Comparison of ENCODE assay signal across 21 mouse cellular contexts in genomic region chr4:99353122-99353774, GRCm38 (mm10). TPM values are rescaled to one million over a fixed set of nuclear protein-coding genes. Genes with fewer than 3 reads are reported as not detected.
A peak's percentile ranks its signal among the peaks of the same experiment; 100 is the strongest.
DNase-seq lines count a peak whose midpoint lies in the region; ATAC-seq and TF ChIP-seq lines count a peak whose summit lies in the region.
"Had no signal": no experiment of that assay in that cellular context is flagged by ENCODE, and none has a peak within 500 bp of the region (broad histone marks: within the 10 kb centered on the region; RNA-seq: fewer than 3 reads in every experiment).

No protein-coding gene starts in this region.

- no peak overlapping the region for H3K4me2 ChIP-seq in forebrain, embryonic 12.5 days
- no peak overlapping the region for H3K4me2 ChIP-seq in forebrain, embryonic 11.5 days (ENCODE audit: low read depth, low read length, severe bottlenecking)
- H3K4me2 ChIP-seq in hindbrain, embryonic 13.5 days, result no peak overlapping the region
- no peak overlapping the region for H3K4me2 ChIP-seq in hindbrain, embryonic 12.5 days (replicated peaks)
- H3K4me2 ChIP-seq in midbrain, embryonic 14.5 days (ENCODE audit: low read length), result no peak overlapping the region
- H3K4me2 ChIP-seq in midbrain, embryonic 16.5 days (ENCODE audit: low read length), result no peak overlapping the region
- H3K4me2 ChIP-seq: hindbrain, embryonic 14.5 days had no signal

- WGBS in forebrain, embryonic 12.5 days, result 8% methylated on average over 8 of the region's 8 CpGs
- 6% methylated on average over 8 of the region's 8 CpGs for WGBS in forebrain, embryonic 11.5 days
- 34% methylated on average over 8 of the region's 8 CpGs for WGBS in hindbrain, embryonic 13.5 days
- WGBS in hindbrain, embryonic 12.5 days, result 45% methylated on average over 8 of the region's 8 CpGs
- 15% methylated on average over 8 of the region's 8 CpGs for WGBS in midbrain, embryonic 14.5 days
- WGBS in midbrain, embryonic 16.5 days, result 17% methylated on average over 8 of the region's 8 CpGs

- H3K9me3 ChIP-seq in forebrain, embryonic 12.5 days, result 0 out of 2 replicates have a peak, but pooled peaks cover 3% of the 10 kb centered on the region
- H3K9me3 ChIP-seq in forebrain, embryonic 11.5 days (ENCODE audit: control insufficient read depth, low read length), result peaks cover 4% of the 10 kb centered on the region; the same call in 1 of the 2 replicates
- 0 out of 2 replicates have a peak, but pooled peaks cover 4% of the 10 kb centered on the region for H3K9me3 ChIP-seq in hindbrain, embryonic 13.5 days
- H3K9me3 ChIP-seq in hindbrain, embryonic 12.5 days (replicated peaks), result no peaks in the 10 kb centered on the region
- H3K9me3 ChIP-seq in midbrain, embryonic 14.5 days (ENCODE audit: control insufficient read depth, low read length), result no peaks in the 10 kb centered on the region
- no peaks in the 10 kb centered on the region for H3K9me3 ChIP-seq in midbrain, embryonic 16.5 days (replicated peaks; ENCODE audit: control insufficient read depth, low read length, poor library complexity, severe bottlenecking)
- H3K9me3 ChIP-seq: heart, embryonic 13.5 days had no signal

- ATAC-seq in forebrain, embryonic 12.5 days (ENCODE audit: low FRiP score), result peak; percentile 60; the same call in 1 of the 2 replicates
- ATAC-seq in forebrain, embryonic 11.5 days (replicated peaks; ENCODE audit: low FRiP score), result no peak
- peak; percentile 61; the same call in 1 of the 2 replicates for ATAC-seq in hindbrain, embryonic 13.5 days (ENCODE audit: low FRiP score)
- no peak for ATAC-seq in hindbrain, embryonic 12.5 days (ENCODE audit: low FRiP score)
- ATAC-seq in midbrain, embryonic 14.5 days (ENCODE audit: low FRiP score, low TSS enrichment), result no peak
- ATAC-seq in midbrain, embryonic 16.5 days, result no peak
- ATAC-seq: intestine, embryonic 16.5 days had no signal

- DNase-seq in forebrain, embryonic 11.5 days (ENCODE audit: low spot score), result no peak
- DNase-seq in midbrain, embryonic 14.5 days, result peak; percentile 21
- DNase-seq in kidney, postnatal 4 days, result no peak
- no peak for DNase-seq in gastrocnemius, adult 2 months
- DNase-seq: adrenal gland, postnatal 10 days; cerebellum, adult 11-12 months; cerebellum, adult 9-10 months; cerebellum, postnatal 25 days; gastrocnemius, postnatal 14 days; heart, postnatal 36 days had no signal

- H3K4me1 ChIP-seq in forebrain, embryonic 12.5 days, result peaks cover 24% of the 10 kb centered on the region
- peaks cover 5% of the 10 kb centered on the region; the same call in 1 of the 2 replicates for H3K4me1 ChIP-seq in forebrain, embryonic 11.5 days (replicated peaks; ENCODE audit: control insufficient read depth, insufficient read depth, low read length)
- H3K4me1 ChIP-seq in hindbrain, embryonic 13.5 days (replicated peaks), result peaks cover 17% of the 10 kb centered on the region
- peaks cover 3% of the 10 kb centered on the region for H3K4me1 ChIP-seq in hindbrain, embryonic 12.5 days
- H3K4me1 ChIP-seq in midbrain, embryonic 14.5 days (ENCODE audit: control insufficient read depth, insufficient read depth, low read length), result peaks cover 19% of the 10 kb centered on the region; the same call in 1 of the 2 replicates
- H3K4me1 ChIP-seq in midbrain, embryonic 16.5 days (ENCODE audit: control insufficient read depth, insufficient read depth, low read length), result peaks cover 19% of the 10 kb centered on the region
- H3K4me1 ChIP-seq: heart, embryonic 13.5 days had no signal

- intact Hi-C loops in gastrocnemius, adult 2 months (cut with DNase I), result no loop called here

- H3K27ac ChIP-seq in forebrain, embryonic 12.5 days, result no peak overlapping the region
- no peak overlapping the region for H3K27ac ChIP-seq in forebrain, embryonic 11.5 days (ENCODE audit: low read depth, low read length)
- peak overlapping the region; percentile 14; the same call in 1 of the 2 replicates for H3K27ac ChIP-seq in hindbrain, embryonic 13.5 days
- H3K27ac ChIP-seq in hindbrain, embryonic 12.5 days, result no peak overlapping the region
- H3K27ac ChIP-seq in midbrain, embryonic 14.5 days (replicated peaks; ENCODE audit: low read depth, low read length), result no peak overlapping the region
- H3K27ac ChIP-seq in midbrain, embryonic 16.5 days (ENCODE audit: low read length), result no peak overlapping the region
- H3K27ac ChIP-seq in gastrocnemius, adult 2 months, result no peak overlapping the region
- H3K27ac ChIP-seq: embryonic facial prominence, embryonic 13.5 days; heart, embryonic 13.5 days; hindbrain, embryonic 14.5 days had no signal

- peaks cover 37% of the 10 kb centered on the region for H3K27me3 ChIP-seq in forebrain, embryonic 12.5 days
- H3K27me3 ChIP-seq in forebrain, embryonic 11.5 days (ENCODE audit: control insufficient read depth, insufficient read depth, low read length), result no peaks in the 10 kb centered on the region
- H3K27me3 ChIP-seq in hindbrain, embryonic 13.5 days, result peaks cover 4% of the 10 kb centered on the region; the same call in 1 of the 2 replicates
- no peaks in the 10 kb centered on the region for H3K27me3 ChIP-seq in hindbrain, embryonic 12.5 days
- 0 out of 2 replicates have a peak, but pooled peaks cover 4% of the 10 kb centered on the region for H3K27me3 ChIP-seq in midbrain, embryonic 14.5 days (ENCODE audit: control insufficient read depth, insufficient read depth, low read length)
- H3K27me3 ChIP-seq in midbrain, embryonic 16.5 days (ENCODE audit: control insufficient read depth, insufficient read depth, low read depth, low read length), result no peaks in the 10 kb centered on the region

- TF ChIP-seq CTCF in gastrocnemius, adult 2 months (IDR thresholded peaks at IDR 0.05), result no peak

- no peaks in the 10 kb centered on the region for H3K36me3 ChIP-seq in forebrain, embryonic 12.5 days (replicated peaks)
- no peaks in the 10 kb centered on the region for H3K36me3 ChIP-seq in forebrain, embryonic 11.5 days (ENCODE audit: control insufficient read depth, insufficient read depth, low read length)
- H3K36me3 ChIP-seq in hindbrain, embryonic 13.5 days, result no peaks in the 10 kb centered on the region
- H3K36me3 ChIP-seq in hindbrain, embryonic 12.5 days, result no peaks in the 10 kb centered on the region
- H3K36me3 ChIP-seq in midbrain, embryonic 14.5 days (ENCODE audit: control insufficient read depth, insufficient read depth, low read length), result no peaks in the 10 kb centered on the region
- H3K36me3 ChIP-seq in midbrain, embryonic 16.5 days (ENCODE audit: control insufficient read depth, insufficient read depth, low read length), result no peaks in the 10 kb centered on the region
- H3K36me3 ChIP-seq: embryonic facial prominence, embryonic 13.5 days; heart, embryonic 13.5 days had no signal

- H3K9ac ChIP-seq in forebrain, embryonic 12.5 days, result no peak overlapping the region
- no peak overlapping the region for H3K9ac ChIP-seq in forebrain, embryonic 11.5 days (ENCODE audit: low read length)
- H3K9ac ChIP-seq in hindbrain, embryonic 13.5 days, result no peak overlapping the region
- H3K9ac ChIP-seq in hindbrain, embryonic 12.5 days, result no peak overlapping the region
- no peak overlapping the region for H3K9ac ChIP-seq in midbrain, embryonic 14.5 days (replicated peaks; ENCODE audit: low read length)
- no peak overlapping the region for H3K9ac ChIP-seq in midbrain, embryonic 16.5 days (ENCODE audit: low read depth, low read length)
- H3K9ac ChIP-seq: embryonic facial prominence, embryonic 13.5 days; heart, embryonic 13.5 days; hindbrain, embryonic 14.5 days had no signal

- H3K4me3 ChIP-seq in forebrain, embryonic 12.5 days (replicated peaks), result no peak overlapping the region
- H3K4me3 ChIP-seq in forebrain, embryonic 11.5 days (ENCODE audit: low read depth, low read length), result no peak overlapping the region
- no peak overlapping the region for H3K4me3 ChIP-seq in hindbrain, embryonic 13.5 days
- H3K4me3 ChIP-seq in hindbrain, embryonic 12.5 days, result no peak overlapping the region
- H3K4me3 ChIP-seq in midbrain, embryonic 14.5 days (replicated peaks; ENCODE audit: low read depth, low read length), result no peak overlapping the region
- no peak overlapping the region for H3K4me3 ChIP-seq in midbrain, embryonic 16.5 days (ENCODE audit: low read depth, low read length)
- H3K4me3 ChIP-seq in gastrocnemius, adult 2 months, result no peak overlapping the region
- H3K4me3 ChIP-seq: embryonic facial prominence, embryonic 13.5 days; heart, embryonic 13.5 days had no signal

RNA-seq across cellular contexts. Expression of gene Gm12689, which starts 57.5 kb away (rescaled TPM):
- 0.14 and 0.55 TPM in 2 replicates for polyA plus RNA-seq in forebrain, embryonic 12.5 days (2016; fragmentation: Nextera tagmentation; extraction: Ambion mirVana)
- polyA plus RNA-seq in forebrain, embryonic 11.5 days (2014; fragmentation: Nextera tagmentation; extraction: Ambion mirVana), result 0.36 TPM in 1 of 2 replicates, not detected in the other
- 0.43 and 0.44 TPM in 2 replicates for polyA plus RNA-seq in hindbrain, embryonic 13.5 days (2015; fragmentation: Nextera tagmentation; extraction: Ambion mirVana)
- polyA plus RNA-seq in hindbrain, embryonic 12.5 days (2016; fragmentation: Nextera tagmentation; extraction: Ambion mirVana), result 0.31 TPM in 1 of 2 replicates, not detected in the other
- 0.36 TPM in 1 of 2 replicates, not detected in the other for polyA plus RNA-seq in midbrain, embryonic 14.5 days (2014; fragmentation: Nextera tagmentation; extraction: Ambion mirVana)
- polyA plus RNA-seq in midbrain, embryonic 16.5 days (2015; fragmentation: Nextera tagmentation; extraction: Ambion mirVana), result 0.44 and 0.46 TPM in 2 replicates
- total RNA-seq in gastrocnemius, adult 2 months (2021), result under 1 TPM; 0.33 to 0.36 TPM
- total RNA-seq: gastrocnemius, postnatal 14 days; heart, adult 8-10 months; heart, postnatal 36 days; MEL had no signal
- polyA plus RNA-seq: heart, postnatal 0 days had no signal

Comparison
In these comparisons a context has a peak if more than half of its experiments do, and no peak if none do; other contexts are left out.
1. ATAC-seq: peak in forebrain, embryonic 12.5 days (single experiment) and hindbrain, embryonic 13.5 days (single experiment); none in forebrain, embryonic 11.5 days (single experiment), hindbrain, embryonic 12.5 days (single experiment), midbrain, embryonic 14.5 days (single experiment) and midbrain, embryonic 16.5 days (single experiment).